Mouse (Mus musculus) heart, embryonic 11.5 days (tissue): Measurements from ENCODE around the gene Thbs3. TPM values are rescaled to one million over a fixed set of nuclear protein-coding genes. Genes with fewer than 3 reads are reported as not detected.
A peak's percentile ranks its signal among the peaks of the same experiment; 100 is the strongest.

Experiments used
- ATAC-seq: fragments of 200-750 bp; cut with Nextera tagmentation; replicated peaks from 2 replicates; pipeline ENCODE4 v1.8.0; 2017; ENCODE audit warnings: moderate library complexity; ENCODE audit not compliant: insufficient number of reproducible peaks, low FRiP score, low TSS enrichment
- H3K27ac ChIP-seq: fragments of 300-500 bp; sonication (generic); 2 replicates; pipeline ENCODE4 v1.5.1; 2014; ENCODE audit warnings: mild to moderate bottlenecking, low read depth, low read length
- H3K27me3 ChIP-seq: fragments of 300-500 bp; sonication (generic); 2 replicates; pipeline ENCODE4 v1.6.1; 2014; ENCODE audit warnings: mild to moderate bottlenecking, low read length, mixed read lengths; ENCODE audit not compliant: control insufficient read depth, insufficient read depth
- H3K36me3 ChIP-seq: fragments of 300-500 bp; sonication (generic); 2 replicates; pipeline ENCODE4 v1.6.1; 2014; ENCODE audit warnings: mild to moderate bottlenecking, low read length, moderate library complexity, mixed read lengths; ENCODE audit not compliant: control insufficient read depth, insufficient read depth
- H3K4me1 ChIP-seq: fragments of 300-500 bp; sonication (generic); 2 replicates; pipeline ENCODE4 v1.6.1; 2014; ENCODE audit warnings: low read length; ENCODE audit not compliant: control insufficient read depth, insufficient read depth
- H3K4me2 ChIP-seq: fragments of 300-500 bp; sonication (generic); 2 replicates; pipeline ENCODE4 v1.6.1; 2014; ENCODE audit warnings: mild to moderate bottlenecking, moderate library complexity
- H3K4me3 ChIP-seq: fragments of 300-500 bp; sonication (generic); 2 replicates; pipeline ENCODE4 v1.5.1; 2014; ENCODE audit warnings: low read depth, low read length
- H3K9ac ChIP-seq: fragments of 300-500 bp; sonication (generic); 2 replicates; pipeline ENCODE4 v1.6.1; 2014; ENCODE audit warnings: mild to moderate bottlenecking, low read depth, low read length, moderate library complexity
- H3K9me3 ChIP-seq: fragments of 300-500 bp; sonication (generic); replicated peaks from 2 replicates; pipeline ENCODE4 v1.6.1; 2016; ENCODE audit warnings: low read length; ENCODE audit not compliant: control insufficient read depth
- WGBS: fragments of 180-500 bp; shearing (Covaris S2); extraction: QIAGEN DNeasy Blood & Tissue Kit; methylation state at CpG from one replicate; pipeline ENCODE4 v1.1.7; 2014; ENCODE audit not compliant: insufficient replicate concordance; 5-methylcytosine and 5-hydroxymethylcytosine counted together
- polyA plus RNA-seq: library from polyadenylated mRNA; unstranded; fragments of >200 nt; fragmentation: Nextera tagmentation; extraction: Ambion mirVana; gene quantifications from 2 replicates; pipeline ENCODE4 v1.2.1, GENCODE M21; 2014

Gene Thbs3
- polyA plus RNA-seq, 1 experiment from 2014 or later = 6.9 TPM

- Histone ChIP-seq H3K27me3 (peaks cover 21% of the 10 kb centered on the region), H3K4me1 (peaks cover 28% of the 10 kb centered on the region), H3K9ac (peak within 1 kb of the TSS; percentile 82), H3K9me3 (no peaks in the 10 kb centered on the region), H3K4me2 (peak within 1 kb of the TSS; percentile 75), H3K27ac (peak within 1 kb of the TSS; percentile 64), H3K36me3 (no peaks in the 10 kb centered on the region; the same call in 1 of the 2 replicates), H3K4me3 (peak within 1 kb of the TSS; percentile 78)
- peak; percentile 8; the same call in 1 of the 2 replicates for ATAC-seq
- WGBS = 6% methylated on average over 20 of the region's 20 CpGs
Measured at GRCm38 (mm10) chr3:89245688-89246171, 30.8 kb downstream of the Thbs3 start, which contains the start of gene Krtcap2. Gene Krtcap2 (plus strand): TSS chr3:89245966.

DNA sequence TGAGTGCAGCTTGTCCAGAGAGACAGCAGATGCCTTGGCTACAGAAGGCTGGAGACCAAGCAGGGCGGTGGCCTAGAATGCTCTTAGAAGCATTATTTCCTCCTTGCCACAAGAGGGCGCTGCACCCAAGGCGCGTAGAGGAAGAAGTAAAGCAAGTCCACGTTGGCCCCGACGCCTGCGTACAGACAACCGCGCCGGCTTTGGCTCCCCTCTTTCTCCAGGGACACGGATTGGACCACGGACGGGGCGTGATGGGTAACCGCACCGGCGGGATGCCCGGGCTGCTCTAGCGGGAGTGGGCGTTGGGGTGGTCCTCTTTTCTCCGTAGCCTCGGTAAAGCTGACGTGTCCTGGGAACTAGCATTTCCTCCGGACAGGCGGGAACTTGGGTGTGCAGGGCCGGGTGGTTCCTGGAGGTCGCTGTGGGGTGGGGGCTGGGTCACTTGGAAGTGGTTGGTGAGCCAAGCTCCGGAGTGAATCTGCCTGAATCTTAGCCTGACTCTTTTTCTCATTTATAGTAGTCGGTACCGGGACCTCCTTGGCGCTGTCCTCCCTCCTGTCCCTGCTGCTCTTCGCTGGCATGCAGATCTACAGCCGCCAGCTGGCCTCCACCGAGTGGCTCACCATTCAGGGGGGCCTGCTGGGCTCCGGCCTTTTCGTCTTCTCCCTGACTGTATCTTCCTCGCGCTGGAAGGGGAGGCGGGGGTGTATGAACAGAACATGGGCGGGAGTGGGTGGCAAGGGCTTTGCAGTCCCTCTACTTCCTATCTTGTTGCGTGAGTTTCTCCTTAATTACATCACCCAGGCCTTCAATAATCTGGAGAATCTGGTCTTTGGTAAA, 31.5 kb downstream of the Thbs3 start, which contains the start of gene Trim46:
Gene Trim46, minus strand, starts transcription at position 49 of the 840 bp plus-strand sequence.
- no peaks in the 10 kb centered on the region for H3K9me3 ChIP-seq
- H3K9ac ChIP-seq = peak within 1 kb of the TSS; percentile 82
- H3K27ac ChIP-seq = peak within 1 kb of the TSS; percentile 64
- peaks cover 35% of the 10 kb centered on the region for H3K4me1 ChIP-seq
- H3K4me3 ChIP-seq = peak within 1 kb of the TSS; percentile 78
- WGBS = under 1% methylated on average over 42 of the region's 42 CpGs
- peaks cover 21% of the 10 kb centered on the region for H3K27me3 ChIP-seq
- H3K4me2 ChIP-seq = peak within 1 kb of the TSS; percentile 75
- ATAC-seq = peak; percentile 46
- H3K36me3 ChIP-seq = no peaks in the 10 kb centered on the region; the same call in 1 of the 2 replicates

DNA sequence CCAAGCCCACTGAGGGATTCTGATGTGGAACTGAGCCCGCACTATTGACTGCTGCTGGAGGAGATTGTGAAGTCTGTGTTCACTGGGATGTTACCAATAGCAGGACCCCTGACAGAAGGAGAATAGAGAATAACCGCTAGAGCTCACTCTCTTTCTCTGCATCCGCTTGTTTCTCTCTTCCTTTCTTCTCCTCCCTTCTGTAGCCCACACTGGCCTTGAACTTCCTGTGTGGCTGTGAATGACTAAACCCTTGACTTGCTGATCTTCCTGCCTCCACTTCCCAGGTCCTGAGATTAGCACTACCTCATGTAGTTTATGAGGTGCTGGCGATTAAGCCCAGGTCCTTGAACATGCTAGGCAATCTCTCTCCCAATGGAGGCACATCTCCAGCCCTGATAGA, 32.5 kb downstream of the Thbs3 start:
- Histone ChIP-seq H3K9me3 (no peaks in the 10 kb centered on the region), H3K9ac (0 out of 2 replicates have a peak overlapping the region, but pooled peaks have one; percentile 39), H3K4me3 (no peak overlapping the region), H3K4me1 (peaks cover 40% of the 10 kb centered on the region), H3K27ac (no peak overlapping the region), H3K27me3 (peaks cover 21% of the 10 kb centered on the region), H3K4me2 (peak overlapping the region; percentile 75; the same call in 1 of the 2 replicates), H3K36me3 (no peaks in the 10 kb centered on the region; the same call in 1 of the 2 replicates)
- 77% methylated on average over 4 of the region's 4 CpGs for WGBS
- no peak for ATAC-seq

- H3K9me3 ChIP-seq = no peaks in the 10 kb centered on the region
- 15% methylated on average over 7 of the region's 7 CpGs for WGBS
- H3K27ac ChIP-seq = peak overlapping the region; percentile 50; the same call in 1 of the 2 replicates
- peak overlapping the region; percentile 53; the same call in 1 of the 2 replicates for H3K4me2 ChIP-seq
- H3K27me3 ChIP-seq = peaks cover 1% of the 10 kb centered on the region
- no peak overlapping the region for H3K4me3 ChIP-seq
- H3K9ac ChIP-seq = no peak overlapping the region
- peaks cover 28% of the 10 kb centered on the region for H3K4me1 ChIP-seq
- no peaks in the 10 kb centered on the region; the same call in 1 of the 2 replicates for H3K36me3 ChIP-seq
- ATAC-seq = no peak
Measured at GRCm38 (mm10) chr3:89250435-89251040, 35.6 kb downstream of the Thbs3 start.

DNA sequence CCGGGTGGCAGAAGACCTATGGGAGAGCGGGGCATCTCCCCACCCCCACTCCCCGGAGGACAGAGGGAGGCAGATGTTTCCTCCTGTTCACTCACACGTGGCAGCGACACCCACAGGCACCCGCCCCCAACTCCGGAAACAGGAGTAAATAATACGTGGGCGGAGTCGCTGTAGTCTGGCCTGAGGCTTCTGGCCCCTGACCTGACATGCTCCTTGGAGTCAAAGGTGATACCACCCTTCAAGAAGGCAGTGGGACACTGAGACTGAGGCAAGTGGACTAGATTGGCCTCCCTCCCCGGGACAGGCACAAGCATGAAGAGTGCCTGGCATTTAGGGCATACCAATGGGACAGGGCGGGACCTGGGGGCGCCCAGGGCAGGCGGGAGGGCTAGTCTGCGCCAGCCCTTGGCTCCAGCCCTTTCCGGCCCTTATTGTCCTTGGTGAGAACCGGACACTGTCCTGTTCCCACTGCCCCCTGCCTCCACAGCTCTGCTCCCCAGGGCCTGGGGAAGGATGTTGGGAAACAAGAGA, 36.5 kb downstream of the Thbs3 start:
- Histone ChIP-seq H3K9me3 (no peaks in the 10 kb centered on the region), H3K27me3 (no peaks in the 10 kb centered on the region; the same call in 1 of the 2 replicates), H3K36me3 (no peaks in the 10 kb centered on the region; the same call in 1 of the 2 replicates), H3K9ac (peak overlapping the region; percentile 43; the same call in 1 of the 2 replicates), H3K4me2 (peak overlapping the region; percentile 53), H3K4me1 (peaks cover 24% of the 10 kb centered on the region), H3K27ac (no peak overlapping the region), H3K4me3 (0 out of 2 replicates have a peak overlapping the region, but pooled peaks have one; percentile 19)
- WGBS = 12% methylated on average over 17 of the region's 17 CpGs
- 0 out of 2 replicates have a peak, but pooled peaks have one; percentile 31 for ATAC-seq

DNA sequence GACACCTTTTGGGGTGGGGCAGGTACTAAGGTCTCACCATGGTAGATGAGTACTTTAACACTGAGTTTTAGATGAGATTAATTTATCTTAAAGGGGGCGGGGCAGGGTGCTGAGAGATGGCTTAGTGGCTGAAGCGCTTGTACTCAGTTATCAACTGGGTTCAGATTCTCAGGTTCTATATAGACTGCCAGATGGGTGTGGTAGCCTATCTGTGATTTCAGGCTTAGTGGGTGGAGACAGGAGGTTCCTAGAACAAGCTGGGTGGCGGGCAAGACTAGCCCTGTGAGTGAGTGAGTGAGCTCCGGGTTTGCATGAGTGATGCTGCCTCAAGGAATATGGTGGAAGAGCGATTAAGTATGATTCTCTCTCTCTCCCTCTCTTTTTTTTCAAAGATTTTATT, 40.0 kb downstream of the Thbs3 start:
- no peak overlapping the region for H3K4me2 ChIP-seq
- ATAC-seq = no peak
- no peak overlapping the region for H3K9ac ChIP-seq
- H3K4me1 ChIP-seq = peaks cover 18% of the 10 kb centered on the region
- no peaks in the 10 kb centered on the region for H3K36me3 ChIP-seq
- no peak overlapping the region for H3K27ac ChIP-seq
- no peaks in the 10 kb centered on the region for H3K9me3 ChIP-seq
- no peak overlapping the region for H3K4me3 ChIP-seq
- H3K27me3 ChIP-seq = no peaks in the 10 kb centered on the region; the same call in 1 of the 2 replicates
- WGBS = 87% methylated on average over 5 of the region's 5 CpGs

GRCm38 (mm10) chr3:89256177-89256576, 41.2 kb downstream of the Thbs3 start:
- no peak for ATAC-seq
- WGBS = 51% methylated on average over 5 of the region's 5 CpGs

DNA sequence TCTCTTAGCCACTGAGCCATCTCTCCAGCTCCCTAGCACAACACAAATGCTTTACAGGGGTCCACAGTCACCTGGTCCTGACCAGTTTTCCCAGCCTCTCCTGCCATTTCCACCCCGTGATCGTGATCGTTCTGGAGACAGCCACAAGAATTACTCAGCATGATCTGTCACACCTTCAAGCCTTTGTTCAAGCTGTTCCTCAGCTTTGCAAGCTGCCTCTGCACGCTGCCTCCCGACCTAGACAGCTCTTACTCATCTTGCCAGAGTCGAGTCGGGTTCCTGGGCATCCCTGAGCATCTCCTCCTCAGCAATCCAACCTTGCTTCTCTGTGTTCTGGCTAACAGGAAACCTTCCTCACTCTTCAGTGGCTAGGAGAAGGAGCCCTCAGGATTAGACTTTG, 44.1 kb downstream of the Thbs3 start, which contains the start of gene Dpm3:
Gene Dpm3, plus strand, starts transcription at position 283 of the 400 bp plus-strand sequence.
- H3K9me3 ChIP-seq = no peaks in the 10 kb centered on the region
- H3K9ac ChIP-seq = no peak within 1 kb of the TSS
- H3K27me3 ChIP-seq = no peaks in the 10 kb centered on the region
- no peaks in the 10 kb centered on the region for H3K4me1 ChIP-seq
- no peaks in the 10 kb centered on the region for H3K36me3 ChIP-seq
- no peak within 1 kb of the TSS for H3K27ac ChIP-seq
- H3K4me3 ChIP-seq = no peak within 1 kb of the TSS
- WGBS = 47% methylated on average over 7 of the region's 7 CpGs
- ATAC-seq = no peak
- no peak within 1 kb of the TSS for H3K4me2 ChIP-seq

More at GRCm38 (mm10) chr3:89256177-89256576, 41.2 kb downstream of the Thbs3 start:
- H3K9ac ChIP-seq = no peak overlapping the region
- peaks cover 8% of the 10 kb centered on the region for H3K4me1 ChIP-seq
- no peaks in the 10 kb centered on the region for H3K27me3 ChIP-seq
- H3K4me3 ChIP-seq = no peak overlapping the region
- no peaks in the 10 kb centered on the region for H3K36me3 ChIP-seq
- H3K4me2 ChIP-seq = no peak overlapping the region
- no peak overlapping the region for H3K27ac ChIP-seq
- H3K9me3 ChIP-seq = no peaks in the 10 kb centered on the region
